Mouse (Mus musculus): Measurements from ENCODE around the gene March9.

DNA sequence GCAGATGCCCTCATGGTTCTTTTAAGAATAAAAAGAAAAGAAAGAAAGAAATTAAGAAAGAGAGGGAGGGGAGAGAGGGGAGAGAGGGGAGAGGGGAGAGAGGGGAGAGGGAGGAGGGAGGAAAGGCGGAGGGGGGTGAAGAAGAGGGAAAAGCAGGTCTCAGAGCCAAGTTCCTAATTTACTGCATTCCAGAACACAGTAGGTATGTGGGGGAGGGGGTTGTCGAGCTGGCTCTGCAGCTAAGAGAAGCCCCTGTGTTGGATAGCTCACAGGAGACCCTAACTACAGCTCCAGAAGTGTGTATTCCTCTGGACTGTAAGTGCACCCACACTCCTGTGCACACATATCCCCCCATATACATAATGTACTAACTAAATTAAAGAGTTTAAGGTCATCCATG, 42.9 kb downstream of the March9 start:
- TF ChIP-seq CTCF (IDR thresholded peaks at IDR 0.05; ENCODE audit: extremely low read depth, insufficient read depth, insufficient read length, insufficient replicate concordance) (no peak), POLR2A (IDR thresholded peaks at IDR 0.05; ENCODE audit: low read depth, low read length) (no peak)

All from spleen, adult 2 months (tissue).